Mouse (Mus musculus) 3134 (cell line): ENCODE results near the gene Slc7a6.
A peak's percentile ranks its signal among the peaks of the same experiment; 100 is the strongest.

ENCODE experiments used
- DNase-seq: peaks from one replicate; pipeline ENCODE4 v3.0.0-alpha.2; 2011; ENCODE audit warnings: low spot score; ENCODE audit not compliant: insufficient read length; ENCODE audit errors: extremely low read depth

Gene Slc7a6

DNA sequence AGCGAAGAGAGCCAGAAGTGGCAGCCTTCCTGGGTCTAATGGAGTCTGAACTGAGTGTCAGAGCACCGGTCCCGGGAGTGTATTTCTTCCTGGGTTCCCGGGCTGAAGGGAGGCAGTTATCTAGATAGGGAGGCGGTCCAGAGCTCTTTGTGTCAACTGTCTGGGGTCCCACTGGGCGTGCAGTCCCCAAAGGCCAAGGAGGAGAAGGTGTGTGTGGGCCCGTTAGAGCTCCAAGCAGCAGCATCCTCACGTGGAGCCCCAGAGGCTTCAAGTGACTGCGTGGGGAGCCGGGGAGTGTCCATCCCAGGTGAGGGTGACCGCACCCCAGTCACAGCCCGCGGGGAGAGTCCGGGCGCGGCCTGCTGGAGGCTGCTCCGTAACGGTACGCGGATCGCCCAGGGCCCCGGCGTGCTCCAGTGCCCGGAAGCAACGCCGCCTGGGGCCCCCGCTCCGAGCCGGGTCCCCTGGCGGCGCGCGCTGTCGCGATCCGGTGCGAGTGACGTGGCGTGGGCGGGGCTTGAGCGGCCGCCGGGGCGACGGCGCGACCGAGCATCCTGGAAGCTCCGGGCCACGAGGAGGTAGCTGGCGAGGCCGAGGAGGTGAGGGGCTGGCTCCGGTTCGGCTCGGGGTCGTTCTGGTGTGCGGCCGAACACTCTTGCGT is at the start of gene Slc7a6:
Gene Slc7a6 (plus strand): TSS at position 502 of the 661 bp plus-strand sequence.
- peak; percentile 86 for DNase-seq

DNA sequence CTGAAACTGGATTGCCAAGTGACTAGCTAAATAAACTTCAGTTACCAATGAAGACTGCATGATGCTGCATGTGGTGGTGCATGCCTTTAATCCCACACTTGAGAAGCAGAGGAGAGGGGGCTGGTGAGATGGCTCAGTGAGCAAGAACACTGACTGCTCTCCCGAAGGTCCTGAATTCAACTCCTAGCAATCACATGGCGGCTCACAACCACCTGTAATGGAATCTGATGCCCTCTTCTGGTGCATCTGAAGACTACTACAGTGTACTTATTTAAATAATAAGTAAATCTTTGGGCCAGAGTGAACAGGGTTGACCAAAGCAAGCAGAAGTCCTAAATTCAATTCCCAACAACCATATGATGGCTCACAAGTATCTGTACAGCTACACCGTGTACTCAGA is 45.2 kb upstream of the Slc7a6 start:
- DNase-seq: no peak

GRCm38 (mm10) chr8:106126055-106126454 is 42.6 kb upstream of the Slc7a6 start:
- no peak for DNase-seq

DNA sequence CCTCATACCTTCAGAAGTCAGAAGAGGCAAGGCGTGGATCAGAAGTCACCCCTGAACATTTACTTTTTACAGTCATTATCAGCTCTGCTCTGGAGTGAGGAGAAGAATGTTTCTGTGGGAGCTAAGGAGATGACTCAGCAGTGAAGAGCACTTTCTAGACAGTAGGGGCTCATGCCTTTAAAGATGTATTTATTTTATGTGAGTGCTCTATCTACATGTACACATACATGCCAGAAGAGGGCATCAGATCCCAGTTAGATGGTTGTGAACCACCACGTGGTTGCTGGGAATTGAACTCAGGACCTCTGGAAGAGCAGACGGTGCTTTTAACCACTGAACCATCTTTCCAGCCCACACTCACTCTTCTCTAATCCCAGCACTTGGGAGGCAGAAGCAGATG is 41.6 kb upstream of the Slc7a6 start:
- no peak for DNase-seq

- DNase-seq: no peak
These were observed 40.7 kb upstream of the Slc7a6 start for GRCm38 (mm10) chr8:106127882-106128410.

DNA sequence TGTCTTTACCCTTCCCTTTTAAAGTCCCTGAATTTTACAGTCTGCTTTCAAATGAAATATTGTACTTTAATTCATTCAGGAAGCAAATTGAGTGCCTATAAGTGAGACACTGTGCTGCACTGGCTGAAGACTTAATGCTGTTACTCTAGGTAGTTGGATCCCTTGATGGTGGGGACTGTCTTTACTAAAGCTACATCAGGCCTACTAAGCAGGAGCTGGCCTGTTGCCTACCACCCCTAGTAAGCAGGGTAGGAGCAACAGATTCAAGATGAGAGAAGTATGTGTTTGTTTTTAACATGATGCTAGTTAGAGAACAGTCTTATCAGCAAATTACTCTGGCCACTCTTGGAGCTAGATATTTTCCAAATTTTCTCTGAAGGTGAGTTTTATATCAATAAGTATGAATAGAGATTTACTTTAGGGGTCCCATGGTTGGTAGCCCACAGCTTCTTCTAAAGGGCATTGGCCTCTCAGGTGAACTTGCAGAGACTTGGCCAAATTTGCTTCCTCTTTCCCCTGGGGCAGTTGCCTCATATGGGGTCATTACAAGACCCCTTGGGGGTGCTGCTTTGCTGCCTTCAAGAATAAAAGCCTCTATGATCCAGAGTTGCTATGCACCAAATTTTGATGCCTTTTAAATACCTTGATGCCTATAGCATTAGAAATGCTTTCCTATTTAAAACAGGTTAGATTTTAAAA is 39.3 kb upstream of the Slc7a6 start:
- DNase-seq: no peak

- DNase-seq: no peak
These were observed 38.7 kb upstream of the Slc7a6 start for GRCm38 (mm10) chr8:106129997-106130396.

- DNase-seq: no peak
These were observed 38.2 kb upstream of the Slc7a6 start for GRCm38 (mm10) chr8:106130505-106130904.

- DNase-seq: no peak
These were observed 37.6 kb upstream of the Slc7a6 start for GRCm38 (mm10) chr8:106131021-106131420.

DNA sequence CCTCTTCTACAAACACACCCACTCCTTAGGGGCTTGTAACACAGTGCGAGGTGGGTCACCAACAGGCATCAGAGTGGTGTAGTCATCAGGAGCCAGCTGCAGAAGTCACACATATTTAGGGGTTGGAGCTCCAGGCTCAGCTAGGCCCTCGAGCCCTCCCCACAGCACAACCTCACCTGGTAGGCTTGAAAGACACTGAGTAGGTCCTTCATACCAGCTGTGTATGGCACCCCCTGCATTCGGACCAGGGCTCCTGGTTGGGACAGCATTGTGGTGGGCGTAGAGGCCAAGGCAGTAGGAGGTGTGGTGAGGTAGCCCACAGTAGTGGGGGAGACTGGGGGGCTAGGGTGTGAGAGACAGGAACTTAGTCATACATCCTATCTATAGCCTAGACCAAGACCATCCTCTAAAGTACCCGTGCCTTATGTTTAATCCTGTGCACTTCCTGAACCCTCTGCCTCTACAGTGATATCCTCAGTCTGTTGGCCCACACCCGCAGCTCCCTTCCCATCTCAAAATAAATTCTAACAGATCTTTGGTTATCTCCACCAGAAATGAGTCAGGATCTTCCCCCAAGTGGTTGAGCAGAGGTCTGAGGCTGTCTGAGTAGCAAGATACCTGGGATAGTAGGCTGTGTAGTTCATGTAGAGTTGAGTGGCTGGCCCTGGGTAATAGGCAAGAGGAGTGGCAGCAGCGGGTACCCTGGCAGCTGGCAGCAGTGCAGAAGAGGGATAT is 37.0 kb upstream of the Slc7a6 start:
- DNase-seq: no peak

DNA sequence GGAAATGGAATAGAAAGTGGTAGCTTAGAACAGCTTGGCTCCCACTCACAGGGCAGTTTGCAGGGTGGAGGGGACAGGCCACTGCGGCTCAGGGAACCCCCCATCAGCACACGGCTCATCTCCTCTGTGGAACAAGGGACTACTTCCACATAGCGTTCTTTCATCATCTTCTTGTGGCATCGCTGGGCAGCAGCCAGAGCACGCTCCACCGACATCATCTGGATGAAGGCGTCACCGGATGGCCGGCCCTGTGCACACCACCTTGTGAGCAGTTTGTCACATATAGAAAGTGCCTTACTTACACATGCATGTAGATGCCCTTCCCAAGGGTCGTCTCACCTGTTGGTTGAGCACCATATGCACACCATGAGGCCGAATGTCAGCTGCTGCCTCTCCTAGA is 36.3 kb upstream of the Slc7a6 start:
- no peak for DNase-seq

DNA sequence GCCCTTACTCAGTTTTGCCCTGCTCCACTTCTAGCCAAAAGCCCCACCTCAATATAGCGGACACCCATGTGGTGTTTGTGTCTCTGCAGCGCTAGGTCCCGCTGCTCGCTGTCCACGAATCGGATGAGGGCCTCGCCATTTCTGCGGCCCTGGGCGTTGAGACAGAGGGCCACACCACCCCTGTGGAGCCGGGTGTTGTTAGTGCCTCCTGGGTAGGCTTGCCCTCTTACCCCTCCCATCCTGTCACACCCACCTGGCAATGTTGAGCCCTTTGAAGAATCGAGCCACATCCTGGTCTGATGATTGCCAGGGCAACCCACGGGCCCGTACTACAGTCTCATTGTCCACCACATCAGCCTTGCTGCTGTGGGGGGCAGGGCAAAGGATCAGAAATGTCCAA is 35.1 kb upstream of the Slc7a6 start:
- no peak for DNase-seq

DNA sequence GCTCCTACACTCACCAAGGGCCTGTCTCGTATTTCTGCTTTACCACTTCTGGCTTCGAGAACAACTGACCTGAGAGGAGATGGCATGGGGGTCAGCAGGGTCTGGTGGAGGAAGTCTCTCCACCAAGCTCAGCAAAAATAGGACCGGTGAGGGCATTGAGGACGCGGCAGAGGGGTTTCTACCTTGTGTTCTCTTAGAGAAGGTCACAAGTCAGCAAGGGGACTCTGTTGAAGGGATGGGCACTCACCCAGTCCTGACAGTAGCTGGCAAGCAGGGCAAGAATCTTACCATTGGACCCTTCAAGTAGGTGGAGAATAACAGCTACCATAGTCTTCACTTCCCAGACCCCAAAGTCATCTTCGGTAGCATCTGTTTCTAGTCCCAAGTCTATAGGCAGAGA is 34.7 kb upstream of the Slc7a6 start:
- no peak for DNase-seq

- no peak for DNase-seq
These were observed 33.7 kb upstream of the Slc7a6 start for GRCm38 (mm10) chr8:106134751-106135571.

- no peak for DNase-seq
These were observed 33.0 kb upstream of the Slc7a6 start for GRCm38 (mm10) chr8:106135672-106136071.

DNA sequence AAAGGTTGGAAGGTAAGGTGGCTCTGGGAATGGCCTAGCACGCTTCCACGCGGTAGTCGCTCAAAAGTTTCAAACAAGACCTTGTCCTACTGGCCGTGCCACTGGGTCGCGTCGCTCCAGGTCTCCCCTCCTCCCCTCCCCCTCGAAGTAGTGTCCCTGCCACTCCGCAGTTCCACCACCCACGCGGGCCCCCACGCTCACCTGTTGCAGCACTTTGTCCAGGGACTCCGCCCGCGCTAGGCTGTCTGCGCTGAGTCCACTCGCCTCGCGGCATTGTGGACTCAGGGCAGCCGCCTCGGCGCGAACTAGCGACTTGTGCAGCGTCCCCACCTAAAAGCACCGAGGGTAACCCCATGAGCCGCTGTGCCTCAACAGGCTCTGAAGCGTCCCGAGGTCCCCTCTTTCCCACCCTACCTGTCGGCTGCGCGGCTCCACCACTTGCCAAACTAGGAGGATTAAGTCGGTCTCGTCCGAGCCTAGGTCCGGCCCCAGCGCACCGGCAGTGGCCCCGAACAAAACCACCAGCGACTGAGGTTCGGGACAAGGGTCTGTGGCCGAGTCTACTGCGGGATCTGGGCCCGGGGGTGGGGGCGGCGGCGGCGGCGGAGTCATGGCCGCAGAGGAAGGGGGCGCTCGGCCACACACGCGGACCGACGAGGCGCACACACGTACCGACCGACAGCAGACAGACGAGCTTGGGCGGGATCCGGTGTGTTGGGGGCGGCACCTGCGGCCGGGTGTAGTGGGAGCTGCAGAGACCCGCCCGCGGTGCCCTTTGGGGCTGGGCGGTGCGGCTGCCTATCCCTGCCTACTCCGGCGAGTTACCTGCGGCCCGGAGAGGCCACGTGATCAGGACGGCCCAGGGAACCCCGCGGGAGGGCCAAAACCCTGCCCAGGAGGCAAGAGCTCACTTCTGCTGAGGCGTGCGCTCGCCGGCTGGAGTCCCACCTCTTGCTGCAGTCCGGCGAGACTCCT is 32.2 kb upstream of the Slc7a6 start, which contains the start of gene Esrp2:
Gene Esrp2 (minus strand): TSS at position 819 of the 975 bp plus-strand sequence.
- DNase-seq: no peak

- no peak for DNase-seq
These were observed 31.3 kb upstream of the Slc7a6 start for GRCm38 (mm10) chr8:106137218-106137905.

- peak; percentile 41 for DNase-seq
These were observed 30.7 kb upstream of the Slc7a6 start for GRCm38 (mm10) chr8:106137906-106138477.
